Mouse (Mus musculus): ENCODE measurements at regions not wholly inside any gene's neighbourhood (a gene's known extent, or its start where the extent isn't known, plus 50 kb on each side); places are given as distances from the start of the nearest gene placed in this dataset.
"Not testable (repeated sequence)": the region's sequence is repeated elsewhere in the genome, so short reads cannot be mapped to it uniquely, and the experiment has no call there.

GRCm38 (mm10) chr16:15368383-15369163 is 51.3 kb downstream of the Gm21897 start:
- ATAC-seq (ENCODE audit: low TSS enrichment) = no peak

GRCm38 (mm10) chr16:15372844-15373243 is 55.6 kb downstream of the Gm21897 start:
- ATAC-seq (ENCODE audit: low TSS enrichment) = no peak

- ATAC-seq (ENCODE audit: low TSS enrichment) = no peak
Observed at GRCm38 (mm10) chr16:15373961-15374360, 56.7 kb downstream of the Gm21897 start.

- no peak for ATAC-seq (ENCODE audit: low TSS enrichment)
Observed at GRCm38 (mm10) chr16:15385557-15386240, 68.4 kb downstream of the Gm21897 start.

DNA sequence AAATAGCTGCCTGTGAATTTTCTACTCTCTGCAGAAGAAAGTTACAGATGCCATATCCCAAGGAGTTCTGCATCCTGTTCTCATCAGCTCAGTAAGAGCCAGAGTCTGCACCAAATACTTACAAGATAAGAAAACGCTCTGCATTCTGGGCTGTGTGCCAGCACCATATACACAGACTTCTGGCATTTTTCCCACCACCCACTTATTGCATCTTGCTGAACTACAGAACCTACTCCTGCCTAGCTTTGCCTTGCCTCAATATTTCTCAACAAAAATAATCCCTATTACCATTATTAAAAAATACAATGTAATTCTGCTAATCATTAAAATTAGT is 69.0 kb downstream of the Gm21897 start:
- ATAC-seq (ENCODE audit: low TSS enrichment) = peak; percentile 87

- ATAC-seq (ENCODE audit: low TSS enrichment) = no peak
Observed at GRCm38 (mm10) chr16:15389892-15390291, 72.6 kb downstream of the Gm21897 start.

GRCm38 (mm10) chr16:15430352-15430751 is 113.1 kb downstream of the Gm21897 start:
- ATAC-seq (ENCODE audit: low TSS enrichment) = no peak

GRCm38 (mm10) chr16:15432681-15433080 is 115.4 kb downstream of the Gm21897 start:
- ATAC-seq (ENCODE audit: low TSS enrichment) = no peak

- not testable (repeated sequence) for ATAC-seq (ENCODE audit: low TSS enrichment)
Observed at GRCm38 (mm10) chr16:15462856-15463255, 145.6 kb downstream of the Gm21897 start.

GRCm38 (mm10) chr16:15473875-15474274 is 156.6 kb downstream of the Gm21897 start:
- no peak for ATAC-seq (ENCODE audit: low TSS enrichment)

DNA sequence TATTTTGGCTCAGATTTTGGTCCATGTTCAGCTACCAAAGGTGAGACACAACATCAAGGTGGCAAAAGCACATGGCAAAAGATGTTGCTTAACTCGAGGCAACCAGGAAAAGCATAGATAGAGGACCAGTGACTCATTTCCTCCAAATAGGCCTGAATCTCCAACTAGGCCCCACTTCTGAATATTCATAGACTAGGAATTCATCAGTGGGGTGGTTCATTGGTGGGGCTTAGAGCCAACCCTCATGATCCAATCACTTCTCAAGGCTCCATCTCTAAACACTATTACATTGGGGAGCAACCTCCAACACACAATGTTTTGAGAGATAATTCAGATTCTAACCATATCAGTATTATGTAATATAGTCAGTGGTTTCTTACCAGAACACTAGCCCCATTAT is 161.6 kb downstream of the Gm21897 start:
- ATAC-seq (ENCODE audit: low TSS enrichment) = no peak

GRCm38 (mm10) chr16:15491328-15491999 is 174.2 kb downstream of the Gm21897 start:
- ATAC-seq (ENCODE audit: low TSS enrichment) = no peak

DNA sequence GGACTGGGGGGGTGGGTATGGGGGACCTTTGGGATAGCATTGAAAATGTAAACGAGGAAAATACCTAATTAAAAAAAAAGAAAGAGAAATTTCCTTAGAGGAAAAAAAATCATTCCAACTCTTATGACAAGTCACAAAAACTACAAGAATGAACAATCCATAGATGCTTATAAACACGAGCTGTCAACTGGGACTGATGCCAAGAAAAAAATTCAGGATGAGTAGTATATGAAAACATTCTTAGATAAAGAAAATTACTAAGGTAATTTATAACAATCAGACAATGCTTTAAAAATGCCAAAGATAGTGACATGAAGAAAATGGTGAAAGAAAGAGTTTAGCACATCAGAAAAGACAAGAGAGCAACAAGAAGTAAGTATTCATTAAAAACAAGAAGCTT is 176.0 kb downstream of the Gm21897 start:
- ATAC-seq (ENCODE audit: low TSS enrichment) = no peak

Data from frontal cortex, adult (tissue).